Mouse (Mus musculus) MEL (cell line): ENCODE data around the gene Sh2d3c.

ENCODE experiments used
- CTCF ChIP-seq, 3 experiments: IDR thresholded peaks in 2 of 3; conservative IDR thresholded peaks in 1 of 3; 2 replicates each; pipeline ENCODE4 v1.5.1; 2011 to 2012; ENCODE audit warnings: low read length in 3 of 3, low read depth in 2 of 3, mild to moderate bottlenecking in 2 of 3, improper control_type of control experiment in 1 of 3, inconsistent platforms in 1 of 3, mixed read lengths in 1 of 3, moderate library complexity in 1 of 3; ENCODE audit not compliant: control insufficient read depth in 1 of 3, insufficient read depth in 1 of 3, poor library complexity in 1 of 3, severe bottlenecking in 1 of 3
- ELF1 ChIP-seq: IDR thresholded peaks from 2 replicates; pipeline ENCODE4 v1.6.1; 2014; ENCODE audit warnings: low read depth, mild to moderate bottlenecking, inconsistent platforms, low read length, improper control_type of control experiment, moderate library complexity
- GABPA ChIP-seq: IDR thresholded peaks from 2 replicates; pipeline ENCODE4 v1.6.1; 2012; ENCODE audit warnings: low read depth, mild to moderate bottlenecking, inconsistent platforms, low read length, improper control_type of control experiment, moderate library complexity
- SMC3 ChIP-seq: IDR thresholded peaks from 2 replicates; pipeline ENCODE4 v1.6.1; 2011; ENCODE audit warnings: low read depth, low read length, improper control_type of control experiment

GRCm38 (mm10) chr2:32685807-32686206, 35.0 kb upstream of the Sh2d3c start:
- no peak for TF ChIP-seq CTCF (IDR thresholded peaks at IDR 0.05 in 2 of 3, conservative IDR thresholded peaks at IDR 0.05 in 1 of 3; ENCODE audit: control insufficient read depth in 1 of 3, insufficient read depth in 1 of 3, low read depth in 2 of 3, low read length in 3 of 3, poor library complexity in 1 of 3, severe bottlenecking in 1 of 3)
- TF ChIP-seq ELF1, result no peak
- TF ChIP-seq SMC3, result no peak
- no peak for TF ChIP-seq GABPA
